Mouse (Mus musculus) layer of hippocampus, adult 11-12 months (tissue): ENCODE results near the gene Vps25.

Experiments used
- DNase-seq: peaks from one replicate; pipeline ENCODE4 v3.0.0; 2022; ENCODE audit warnings: low spot score

Vps25 gene

GRCm38 (mm10) chr11:101245071-101245470, 8.4 kb upstream of the Vps25 start:
- DNase-seq: no peak

DNA sequence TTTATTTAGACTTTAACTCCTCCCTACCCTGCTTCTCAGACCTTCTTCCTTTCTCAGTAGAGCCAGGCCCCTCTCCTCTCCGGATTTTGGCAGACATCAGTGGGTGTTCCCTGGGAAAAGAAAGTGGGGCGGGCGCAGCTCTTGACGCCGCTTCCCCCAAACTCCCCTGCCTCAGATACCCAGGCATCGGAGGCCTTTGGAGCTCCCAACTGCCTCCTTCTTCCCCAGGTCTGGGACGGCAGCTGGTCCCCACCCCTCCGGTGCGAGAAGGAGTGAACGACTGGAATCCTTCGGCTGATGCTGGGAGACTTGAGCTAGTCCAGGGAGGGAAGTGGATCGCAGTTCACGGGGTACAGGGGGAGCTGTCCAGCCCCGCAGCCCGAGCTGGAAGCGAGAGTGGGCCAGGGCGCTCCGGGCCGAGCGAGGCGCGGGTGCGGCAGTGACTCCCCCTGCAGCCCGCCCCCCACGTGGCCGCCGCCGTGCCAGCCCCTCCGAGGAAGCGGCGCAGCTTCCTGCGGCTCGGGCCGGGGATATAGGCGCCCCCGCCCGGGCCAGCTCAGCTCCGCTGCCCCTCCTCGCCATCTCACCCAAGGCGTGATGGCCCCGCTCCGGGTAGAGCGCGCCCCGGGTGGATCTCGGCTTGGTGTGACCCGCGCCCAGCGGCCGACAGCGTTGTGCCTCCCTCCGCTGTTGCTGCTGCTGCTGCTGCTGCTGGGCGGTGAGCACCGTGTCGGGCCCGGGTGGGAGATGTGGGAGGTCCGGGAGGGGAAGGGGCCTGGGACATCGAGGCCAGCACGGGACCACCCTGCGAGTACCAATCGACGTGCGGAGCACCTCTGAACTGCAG, 7.4 kb upstream of the Vps25 start, which contains the start of gene Ramp2:
TSS of gene Ramp2 (plus strand) at position 174 of the 847 bp plus-strand sequence.
- no peak for DNase-seq

GRCm38 (mm10) chr11:101246702-101247012, 6.8 kb upstream of the Vps25 start:
- DNase-seq: no peak

DNA sequence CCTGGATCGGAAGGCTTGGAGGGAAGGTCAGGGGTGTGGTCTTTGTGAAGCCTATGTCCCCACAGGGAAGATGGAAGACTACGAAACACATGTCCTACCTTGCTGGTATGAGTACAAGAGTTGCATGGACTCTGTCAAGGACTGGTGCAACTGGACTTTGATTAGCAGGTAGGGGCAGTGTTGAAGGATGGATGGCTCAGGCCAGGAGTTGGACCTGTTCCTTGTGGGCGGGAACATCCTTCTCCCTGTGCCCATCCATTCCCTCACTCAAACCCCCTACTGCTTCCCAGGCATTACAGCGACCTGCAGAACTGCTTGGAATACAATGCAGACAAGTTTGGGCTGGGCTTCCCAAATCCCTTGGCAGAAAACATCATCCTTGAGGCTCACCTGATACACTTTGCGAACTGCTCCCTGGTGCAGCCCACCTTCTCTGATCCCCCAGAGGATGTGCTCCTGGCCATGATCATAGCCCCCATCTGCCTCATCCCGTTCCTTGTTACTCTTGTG, 5.9 kb upstream of the Vps25 start:
- DNase-seq: no peak

DNA sequence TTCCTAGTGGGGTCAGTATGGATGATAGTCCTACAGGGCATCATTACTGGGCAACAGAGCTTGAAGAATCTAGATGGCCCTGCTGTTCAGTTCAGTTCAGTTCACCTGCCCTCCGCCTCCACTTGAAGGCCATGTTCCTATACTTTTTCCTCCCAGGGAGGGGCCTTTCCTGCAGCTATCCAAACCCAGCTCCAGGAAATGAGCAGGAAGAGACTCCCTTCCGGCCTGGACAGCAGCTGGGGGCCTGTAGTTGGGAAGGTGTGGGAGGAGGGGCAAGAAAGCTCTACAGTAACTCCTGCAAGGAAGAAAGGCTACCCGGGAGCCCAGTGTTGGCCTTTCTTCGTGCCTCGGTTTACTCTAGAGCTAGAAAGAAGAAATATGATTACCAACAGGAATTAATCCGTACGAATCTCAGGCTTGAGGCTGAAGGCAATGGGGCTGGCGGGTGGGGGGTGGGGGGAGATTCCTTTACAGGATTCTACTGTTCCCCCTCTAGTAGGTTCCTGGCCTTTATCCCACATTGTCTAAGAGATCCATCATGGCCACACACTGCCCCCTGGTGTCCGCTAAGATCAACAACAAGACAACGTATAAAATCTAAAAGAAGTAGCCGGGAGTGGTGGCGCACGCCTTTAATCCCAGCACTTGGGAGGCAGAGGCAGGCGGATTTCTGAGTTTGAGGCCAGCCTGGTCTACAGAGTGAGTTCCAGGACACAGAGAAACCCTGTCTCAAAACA, 5.1 kb upstream of the Vps25 start:
- peak; percentile 80 for DNase-seq

GRCm38 (mm10) chr11:101251031-101251430, 2.5 kb upstream of the Vps25 start:
- DNase-seq: no peak

GRCm38 (mm10) chr11:101252941-101253340, 566 bp upstream of the Vps25 start:
- no peak for DNase-seq

DNA sequence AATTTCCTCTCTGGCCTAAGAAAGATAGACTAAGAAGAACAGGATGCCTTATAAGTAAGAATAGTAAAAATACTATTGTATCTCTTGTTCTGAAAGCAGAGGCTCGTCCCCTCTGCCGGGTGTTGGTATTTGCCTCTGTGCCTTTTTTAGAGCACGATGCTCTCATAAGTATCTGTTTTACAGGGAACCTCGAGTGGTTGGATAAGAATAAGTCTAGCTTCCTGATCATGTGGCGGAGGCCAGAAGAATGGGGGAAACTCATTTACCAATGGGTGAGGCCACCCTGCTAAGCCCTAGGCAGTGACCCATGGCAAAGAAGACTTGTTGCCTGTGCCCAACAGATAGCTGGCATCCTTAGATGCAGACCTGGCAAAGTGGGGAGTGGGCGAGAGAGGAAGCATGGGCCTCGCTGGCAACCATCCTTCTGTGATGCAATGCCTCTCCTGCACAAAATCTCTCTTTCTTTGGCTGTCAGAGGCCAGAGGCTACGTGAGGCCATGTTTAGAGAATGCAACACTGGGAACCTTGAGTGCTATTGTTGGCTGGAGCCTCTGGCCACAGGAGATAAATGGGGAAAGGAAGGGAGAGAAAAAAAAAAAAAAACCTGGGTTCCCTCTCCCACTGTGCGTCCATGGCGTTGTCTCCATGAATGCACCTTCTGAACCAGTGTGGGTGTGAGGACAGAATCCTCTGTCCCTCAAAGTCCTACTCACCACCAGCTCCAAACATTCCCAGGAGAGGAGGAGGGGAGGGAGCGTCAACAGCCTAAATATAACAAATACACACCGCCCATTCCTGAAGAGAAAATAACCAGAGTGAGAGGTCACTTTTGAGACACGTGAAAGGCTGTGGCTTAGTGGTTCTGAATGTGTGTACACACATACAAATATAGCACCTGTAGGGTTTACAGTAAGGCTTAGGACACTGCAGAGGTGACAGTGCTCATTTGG, 2.6 kb downstream of the Vps25 start:
- no peak for DNase-seq

GRCm38 (mm10) chr11:101259261-101259712, 5.8 kb downstream of the Vps25 start:
- peak; percentile 68 for DNase-seq

- DNase-seq: no peak
Observed at GRCm38 (mm10) chr11:101259948-101260825, 6.7 kb downstream of the Vps25 start, which contains the start of gene Wnk4. Gene Wnk4 (plus strand): TSS chr11:101260567.

- no peak for DNase-seq
Observed at GRCm38 (mm10) chr11:101260826-101261380, 7.4 kb downstream of the Vps25 start.

DNA sequence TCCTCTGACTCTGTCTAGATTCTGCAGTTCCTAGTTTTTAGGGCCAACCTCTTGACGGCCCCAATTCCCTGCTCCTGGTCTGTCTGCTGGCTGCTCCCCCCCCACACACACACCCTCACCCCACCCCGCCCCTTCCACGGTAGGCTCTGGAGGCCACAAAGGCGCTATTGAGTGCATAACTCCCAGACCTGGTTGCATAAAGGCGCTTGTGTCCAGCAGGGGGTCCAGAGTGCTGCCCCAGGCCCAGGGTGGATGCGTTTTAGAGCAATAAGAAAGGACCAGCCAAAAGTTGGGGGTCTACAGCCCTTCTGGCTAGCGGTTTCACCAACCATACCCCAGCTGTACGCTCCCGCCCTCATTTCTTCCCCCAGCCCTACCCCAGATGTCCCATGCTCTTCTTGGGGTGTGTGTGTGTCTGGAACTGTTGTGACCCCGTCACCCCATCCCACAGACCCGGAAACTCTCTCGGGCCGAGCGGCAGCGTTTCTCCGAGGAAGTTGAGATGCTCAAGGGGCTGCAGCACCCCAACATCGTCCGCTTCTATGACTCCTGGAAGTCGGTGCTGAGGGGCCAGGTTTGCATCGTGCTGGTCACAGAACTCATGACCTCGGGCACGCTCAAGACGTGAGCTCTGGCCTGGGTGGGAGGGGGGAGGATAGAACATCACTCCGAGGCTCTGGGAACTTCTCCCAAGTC, 8.9 kb downstream of the Vps25 start:
- DNase-seq: no peak

DNA sequence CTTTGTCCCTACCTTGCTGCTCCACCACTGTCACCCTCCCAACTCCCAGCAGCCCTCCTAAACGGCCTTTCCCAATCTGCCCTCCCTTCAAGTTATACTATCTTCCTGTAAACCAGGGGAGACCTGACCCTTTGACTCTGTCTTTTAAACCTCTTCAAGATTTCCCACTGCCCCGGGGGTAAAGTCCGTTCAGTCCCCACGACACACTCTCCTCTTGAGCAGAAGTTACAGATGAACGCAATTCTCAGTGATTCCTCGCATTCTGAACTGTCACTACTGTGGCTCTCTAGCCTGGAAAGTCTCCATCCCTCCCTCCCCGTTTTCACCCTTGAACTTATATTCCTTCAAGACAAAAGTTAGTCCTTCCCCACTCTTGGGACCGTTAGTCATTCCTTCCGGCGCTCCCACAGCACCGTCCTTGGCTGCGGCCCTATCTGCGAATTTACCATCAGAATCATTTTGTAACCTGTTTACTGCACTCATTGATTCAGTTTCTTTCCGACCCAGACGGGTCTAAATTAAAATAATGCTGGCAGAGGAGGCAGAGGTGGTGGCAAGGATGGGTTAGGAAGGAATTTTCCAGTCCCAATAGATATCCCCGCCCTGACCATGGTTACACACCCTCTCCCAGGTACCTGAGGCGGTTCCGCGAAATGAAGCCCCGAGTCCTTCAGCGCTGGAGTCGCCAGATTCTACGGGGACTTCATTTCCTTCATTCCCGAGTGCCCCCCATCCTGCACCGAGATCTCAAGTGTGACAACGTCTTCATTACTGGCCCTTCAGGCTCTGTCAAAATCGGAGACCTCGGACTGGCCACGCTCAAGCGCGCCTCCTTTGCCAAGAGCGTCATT, 9.9 kb downstream of the Vps25 start:
- no peak for DNase-seq

- DNase-seq: no peak
Observed at GRCm38 (mm10) chr11:101263989-101264280, 10.4 kb downstream of the Vps25 start.

- no peak for DNase-seq
Observed at GRCm38 (mm10) chr11:101264954-101265471, 11.5 kb downstream of the Vps25 start.

DNA sequence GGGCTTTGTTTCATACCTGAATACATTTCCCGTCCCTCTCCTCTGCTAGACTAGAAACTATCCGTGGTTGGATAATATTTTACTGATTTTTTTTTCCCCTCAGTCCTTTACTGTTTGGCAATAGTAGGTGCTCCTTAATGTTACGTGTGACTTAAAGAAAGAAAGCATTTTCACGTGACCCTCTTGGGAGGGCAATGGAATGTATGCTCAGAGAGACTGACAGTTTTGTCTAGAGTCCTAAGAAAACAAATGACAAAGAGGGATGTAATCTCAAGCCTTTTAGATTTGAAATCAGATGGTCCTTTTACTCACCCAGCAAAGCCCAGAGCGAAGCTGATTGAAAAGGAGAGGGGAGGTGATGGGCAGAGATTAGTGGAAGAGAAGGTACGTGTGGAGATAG, 12.4 kb downstream of the Vps25 start:
- no peak for DNase-seq

- DNase-seq: no peak
Observed at GRCm38 (mm10) chr11:101269577-101270116, 16.1 kb downstream of the Vps25 start.

DNA sequence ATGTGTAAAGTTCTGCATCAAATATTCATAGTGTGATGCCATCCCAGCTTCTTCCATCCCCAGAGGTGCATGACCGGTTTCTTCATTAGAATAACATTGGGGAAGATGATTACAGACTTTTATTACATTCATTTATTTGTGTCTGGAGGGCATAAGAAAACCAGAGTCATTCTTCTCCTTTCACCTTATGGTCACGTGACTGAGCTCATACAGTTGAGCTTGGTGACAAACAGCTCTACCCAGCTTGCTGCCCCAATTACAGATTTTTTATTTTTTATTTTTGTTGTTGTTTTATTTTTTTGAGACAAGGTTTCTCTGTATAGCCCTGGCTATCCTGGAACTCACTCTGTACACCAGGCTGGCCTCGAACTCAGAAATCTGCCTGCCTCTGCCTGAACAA, 18.9 kb downstream of the Vps25 start:
- DNase-seq: no peak

DNA sequence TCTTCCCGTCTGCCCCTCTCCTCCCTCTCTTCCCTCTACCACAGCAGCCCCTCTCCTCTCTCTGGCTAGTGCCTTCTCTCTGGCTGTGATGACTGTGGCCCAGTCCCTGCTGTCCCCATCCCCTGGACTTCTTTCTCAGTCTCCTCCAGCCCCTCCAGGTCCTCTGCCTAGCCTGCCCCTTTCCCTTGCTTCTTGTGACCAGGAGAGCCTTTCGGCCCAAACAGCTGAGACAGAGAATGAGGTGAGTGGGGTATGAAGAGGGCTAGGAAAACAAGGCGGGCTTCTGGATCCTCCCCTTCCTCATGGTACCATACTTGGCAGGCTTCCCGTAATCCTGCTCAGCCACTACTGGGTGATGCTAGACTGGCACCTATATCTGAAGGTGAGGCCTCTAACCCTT, 21.8 kb downstream of the Vps25 start:
- no peak for DNase-seq
